Mouse (Mus musculus): ENCODE measurements around the gene N4bp3.

- TF ChIP-seq POLR2A (IDR thresholded peaks at IDR 0.05; ENCODE audit: insufficient read depth, low read length) (no peak), EP300 (IDR thresholded peaks at IDR 0.05; ENCODE audit: insufficient read depth, low read depth, low read length) (no peak)
Observed at GRCm38 (mm10) chr11:51662632-51663031, 12.0 kb upstream of the N4bp3 start.
